ENCODE assay signal across 8 mouse cellular contexts in genomic region chr17:93202165-93203075, GRCm38 (mm10). TPM values are rescaled to one million over a fixed set of nuclear protein-coding genes. Genes with fewer than 3 reads are reported as not detected.
A peak's percentile ranks its signal among the peaks of the same experiment; 100 is the strongest.
DNase-seq lines count a peak whose midpoint lies in the region; ATAC-seq and TF ChIP-seq lines count a peak whose summit lies in the region.

No protein-coding gene starts in this region.

- H3K36me3 ChIP-seq in embryonic facial prominence, embryonic 13.5 days, result no peaks in the 10 kb centered on the region
- no peaks in the 10 kb centered on the region for H3K36me3 ChIP-seq in intestine, embryonic 14.5 days (ENCODE audit: control insufficient read depth, insufficient read depth, low read length)
- H3K36me3 ChIP-seq in myocyte (ENCODE audit: control insufficient read depth, insufficient read depth), result no peaks in the 10 kb centered on the region

- H3K79me2 ChIP-seq in myocyte (ENCODE audit: control insufficient read depth, insufficient read depth), result no peaks in the 10 kb centered on the region

- peaks cover 35% of the 10 kb centered on the region for H3K4me1 ChIP-seq in embryonic facial prominence, embryonic 13.5 days
- peaks cover 5% of the 10 kb centered on the region; the same call in 1 of the 2 replicates for H3K4me1 ChIP-seq in intestine, embryonic 14.5 days (replicated peaks; ENCODE audit: control insufficient read depth, insufficient read depth, low read length)

- no peak for TF ChIP-seq POLR2A in myocyte (IDR thresholded peaks at IDR 0.05; ENCODE audit: insufficient read length, low read depth)

- DNase-seq in layer of hippocampus, adult 11-12 months (ENCODE audit: low spot score), result peak; percentile 5
- DNase-seq in layer of hippocampus, adult 9-10 months (ENCODE audit: low spot score), result no peak
- DNase-seq in intestine, embryonic 14.5 days (ENCODE audit: low spot score), result peak; percentile 61
- DNase-seq in thymus, postnatal 25 days, result no peak
- no peak for DNase-seq in urinary bladder, postnatal 25 days (ENCODE audit: low spot score)
- DNase-seq in lung, postnatal 25 days (ENCODE audit: low spot score), result no peak

- no peak overlapping the region for H3K27ac ChIP-seq in embryonic facial prominence, embryonic 13.5 days
- no peak overlapping the region for H3K27ac ChIP-seq in intestine, embryonic 14.5 days (ENCODE audit: low read depth)

- no peak overlapping the region for H3ac ChIP-seq in myocyte (ENCODE audit: control insufficient read depth, insufficient read length)

- no peaks in the 10 kb centered on the region for H3K9me3 ChIP-seq in embryonic facial prominence, embryonic 13.5 days
- no peaks in the 10 kb centered on the region for H3K9me3 ChIP-seq in intestine, embryonic 14.5 days (ENCODE audit: control insufficient read depth, low read length)

- H3K9ac ChIP-seq in embryonic facial prominence, embryonic 13.5 days, result peak overlapping the region; percentile 17; the same call in 1 of the 2 replicates
- H3K9ac ChIP-seq in intestine, embryonic 14.5 days (ENCODE audit: low read length), result no peak overlapping the region

- H3K4me3 ChIP-seq in embryonic facial prominence, embryonic 13.5 days, result peak overlapping the region; percentile 44
- peak overlapping the region; percentile 30 for H3K4me3 ChIP-seq in intestine, embryonic 14.5 days (ENCODE audit: low read depth, low read length)
- no peak overlapping the region for H3K4me3 ChIP-seq in myocyte

- peak overlapping the region; percentile 67 for H3K4me2 ChIP-seq in embryonic facial prominence, embryonic 13.5 days
- H3K4me2 ChIP-seq in intestine, embryonic 14.5 days (ENCODE audit: low read length), result peak overlapping the region; percentile 54
- H3K4me2 ChIP-seq in myocyte (ENCODE audit: low read depth), result peak overlapping the region; percentile 6

- ATAC-seq in embryonic facial prominence, embryonic 13.5 days (ENCODE audit: insufficient number of reproducible peaks, insufficient read depth, low FRiP score, low TSS enrichment, low read depth), result no peak
- ATAC-seq in intestine, embryonic 14.5 days (replicated peaks; ENCODE audit: low FRiP score, low TSS enrichment, low read depth), result peak; percentile 78

- peaks cover 80% of the 10 kb centered on the region for H3K27me3 ChIP-seq in embryonic facial prominence, embryonic 13.5 days
- H3K27me3 ChIP-seq in intestine, embryonic 14.5 days (replicated peaks; ENCODE audit: control insufficient read depth, insufficient read depth, low read length), result peaks cover 85% of the 10 kb centered on the region
- H3K27me3 ChIP-seq in myocyte (ENCODE audit: control insufficient read depth, insufficient read depth, insufficient read length), result peaks cover 25% of the 10 kb centered on the region

- WGBS in embryonic facial prominence, embryonic 13.5 days, result under 1% methylated on average over 44 of the region's 44 CpGs
- WGBS in intestine, embryonic 14.5 days, result under 1% methylated on average over 44 of the region's 44 CpGs

TF ChIP-seq in myocyte, 11 proteins besides CTCF, POLR2A, EP300 and RAD21:
- no peak for TF ChIP-seq MYOD1 (IDR thresholded peaks at IDR 0.05; ENCODE audit: control insufficient read depth in 1 of 3, insufficient read length in 2 of 3, low read depth in 2 of 3)
- no peak for TF ChIP-seq MAX (IDR thresholded peaks at IDR 0.05; ENCODE audit: low read depth)
- TF ChIP-seq USF1 (IDR thresholded peaks at IDR 0.05; ENCODE audit: low read depth), result no peak
- TF ChIP-seq CEBPB (IDR thresholded peaks at IDR 0.05; ENCODE audit: insufficient read depth, poor library complexity, severe bottlenecking), result no peak
- TF ChIP-seq REST (IDR thresholded peaks at IDR 0.05; ENCODE audit: insufficient read depth, insufficient read length), result no peak
- no peak for TF ChIP-seq E2F4 (IDR thresholded peaks at IDR 0.05; ENCODE audit: insufficient read depth)
- no peak for TF ChIP-seq TCF12 (IDR thresholded peaks at IDR 0.05; ENCODE audit: insufficient read depth, poor library complexity, severe bottlenecking)

RNA-seq across cellular contexts. Expression of gene Adcyap1, which starts 3.6 kb away (rescaled TPM):
- 1.00 and 2.0 TPM in 2 replicates for polyA plus RNA-seq in embryonic facial prominence, embryonic 13.5 days (2015; fragmentation: Nextera tagmentation; extraction: Ambion mirVana)
- polyA plus RNA-seq in intestine, embryonic 14.5 days (2014; fragmentation: Nextera tagmentation; extraction: Ambion mirVana), result 2.4 and 3.2 TPM in 2 replicates
- polyA plus RNA-seq in myocyte (2012; fragmentation: generic; extraction: Trizol), result 0.02 TPM

Comparison
In these comparisons a context has a peak if more than half of its experiments do, and no peak if none do; other contexts are left out.
1. DNase-seq: peak in layer of hippocampus, adult 11-12 months (single experiment) and intestine, embryonic 14.5 days (single experiment); none in layer of hippocampus, adult 9-10 months (single experiment), thymus, postnatal 25 days (single experiment), urinary bladder, postnatal 25 days (single experiment) and lung, postnatal 25 days (single experiment).
2. H3K4me2 ChIP-seq: peak in every context shown above with its lines; median percentile 67 in embryonic facial prominence, embryonic 13.5 days; 54 in intestine, embryonic 14.5 days; 6 in myocyte.